Mouse (Mus musculus): ENCODE measurements at regions not wholly inside any gene's neighbourhood (a gene's known extent, or its start where the extent isn't known, plus 50 kb on each side); places are given as distances from the start of the nearest gene placed in this dataset.

DNA sequence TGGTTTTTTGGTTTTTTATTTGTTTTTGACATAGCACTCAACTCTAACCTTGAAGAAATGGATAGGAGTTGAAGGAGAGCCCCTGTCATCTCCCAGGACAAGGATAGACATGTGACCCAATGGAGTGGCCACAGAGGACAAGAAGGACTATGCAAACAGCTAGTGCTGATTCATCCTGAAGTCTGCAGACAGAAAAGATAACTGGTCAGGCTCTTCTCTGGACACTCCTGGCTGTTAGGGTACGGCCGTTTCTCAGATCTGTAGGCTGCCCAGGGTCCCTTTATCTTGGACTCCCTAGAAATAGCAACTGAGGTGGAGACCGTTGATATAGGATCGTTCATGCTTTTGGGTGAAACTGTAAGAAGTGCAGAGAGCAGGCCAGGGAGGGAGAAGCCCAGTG, 55.1 kb upstream of the Galnt15 start:
- WGBS, result 87% methylated on average over 4 of the region's 4 CpGs
- Histone ChIP-seq H3K4me1 (no peaks in the 10 kb centered on the region), H3K9me3 (replicated peaks) (no peaks in the 10 kb centered on the region), H3K4me3 (no peak overlapping the region), H3K27ac (replicated peaks) (no peak overlapping the region), H3K27me3 (ENCODE audit: low read depth, poor library complexity, severe bottlenecking) (no peaks in the 10 kb centered on the region), H3K36me3 (no peaks in the 10 kb centered on the region)
- no peak for DNase-seq (ENCODE audit: low spot score)

GRCm38 (mm10) chr14:31978196-31978595, 50.6 kb upstream of the Galnt15 start:
- 80% methylated on average over 4 of the region's 4 CpGs for WGBS
- DNase-seq (ENCODE audit: low spot score), result no peak
- H3K4me3 ChIP-seq, result no peak overlapping the region
- H3K9me3 ChIP-seq (replicated peaks), result no peaks in the 10 kb centered on the region
- no peaks in the 10 kb centered on the region for H3K27me3 ChIP-seq (ENCODE audit: low read depth, poor library complexity, severe bottlenecking)
- H3K27ac ChIP-seq (replicated peaks), result no peak overlapping the region
- H3K36me3 ChIP-seq, result no peaks in the 10 kb centered on the region
- 0 out of 2 replicates have a peak, but pooled peaks cover 3% of the 10 kb centered on the region for H3K4me1 ChIP-seq

GRCm38 (mm10) chr14:31978690-31979089, 50.1 kb upstream of the Galnt15 start:
- H3K27ac ChIP-seq (replicated peaks), result no peak overlapping the region
- no peak for DNase-seq (ENCODE audit: low spot score)
- no peaks in the 10 kb centered on the region for H3K9me3 ChIP-seq (replicated peaks)
- H3K36me3 ChIP-seq, result no peaks in the 10 kb centered on the region
- 85% methylated on average over 3 of the region's 3 CpGs for WGBS
- no peak overlapping the region for H3K4me3 ChIP-seq
- 0 out of 2 replicates have a peak, but pooled peaks cover 3% of the 10 kb centered on the region for H3K4me1 ChIP-seq
- no peaks in the 10 kb centered on the region for H3K27me3 ChIP-seq (ENCODE audit: low read depth, poor library complexity, severe bottlenecking)
